Mouse (Mus musculus): Measurements from ENCODE around the gene Aqp2.

DNA sequence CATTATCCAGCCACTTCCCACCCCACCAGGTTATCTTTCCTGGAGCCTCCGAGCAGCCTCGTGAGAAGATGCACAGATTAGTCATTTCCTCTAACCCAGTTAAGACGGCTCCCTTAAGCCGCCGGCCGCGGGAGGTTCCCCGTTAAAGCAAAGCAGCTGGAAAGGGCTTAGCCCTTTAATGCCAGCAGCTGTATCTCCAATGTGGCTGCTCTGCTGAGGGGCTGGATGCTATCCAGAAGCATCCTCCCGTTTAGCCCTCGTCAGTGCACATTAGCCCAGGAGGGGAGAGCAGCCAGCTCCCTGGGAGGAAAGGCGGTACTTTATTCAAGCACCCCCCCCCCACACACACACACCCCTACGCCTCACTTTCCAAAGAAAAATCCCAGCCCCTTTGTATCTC, 35.9 kb downstream of the Aqp2 start:
- TF ChIP-seq CTCF (IDR thresholded peaks at IDR 0.05), result no peak
- no peak for TF ChIP-seq EP300 (IDR thresholded peaks at IDR 0.05)

Data from lung, postnatal 0 days (tissue).